Mouse (Mus musculus) lung, adult 18-20 months (tissue): ENCODE measurements around the gene Tepsin.

Experiments
- DNase-seq, 2 experiments: peaks; one replicate each; pipeline ENCODE4 v3.0.0; 2022; ENCODE audit warnings: mixed read lengths in 2 of 2

Gene Tepsin

DNA sequence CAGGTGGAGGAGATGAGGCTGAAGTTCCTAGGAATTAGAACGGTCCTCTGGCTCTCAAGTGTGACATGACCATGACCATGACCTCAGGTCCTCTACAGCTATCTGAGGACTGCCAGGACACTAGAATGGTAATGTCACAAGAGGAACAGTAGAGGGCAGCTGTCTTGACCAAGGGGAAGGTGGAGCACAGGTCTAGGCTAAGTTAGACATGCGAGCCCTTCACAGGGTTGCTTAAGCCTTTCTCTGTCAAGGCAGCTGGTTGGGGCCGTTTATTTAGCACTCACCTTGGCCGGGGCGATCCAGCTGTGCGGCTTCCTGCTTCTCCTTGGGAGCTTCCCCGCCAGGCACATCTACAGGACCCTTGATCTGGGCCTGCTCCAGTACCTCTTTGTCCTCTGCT, 12.0 kb upstream of the Tepsin start:
- DNase-seq = no peak

DNA sequence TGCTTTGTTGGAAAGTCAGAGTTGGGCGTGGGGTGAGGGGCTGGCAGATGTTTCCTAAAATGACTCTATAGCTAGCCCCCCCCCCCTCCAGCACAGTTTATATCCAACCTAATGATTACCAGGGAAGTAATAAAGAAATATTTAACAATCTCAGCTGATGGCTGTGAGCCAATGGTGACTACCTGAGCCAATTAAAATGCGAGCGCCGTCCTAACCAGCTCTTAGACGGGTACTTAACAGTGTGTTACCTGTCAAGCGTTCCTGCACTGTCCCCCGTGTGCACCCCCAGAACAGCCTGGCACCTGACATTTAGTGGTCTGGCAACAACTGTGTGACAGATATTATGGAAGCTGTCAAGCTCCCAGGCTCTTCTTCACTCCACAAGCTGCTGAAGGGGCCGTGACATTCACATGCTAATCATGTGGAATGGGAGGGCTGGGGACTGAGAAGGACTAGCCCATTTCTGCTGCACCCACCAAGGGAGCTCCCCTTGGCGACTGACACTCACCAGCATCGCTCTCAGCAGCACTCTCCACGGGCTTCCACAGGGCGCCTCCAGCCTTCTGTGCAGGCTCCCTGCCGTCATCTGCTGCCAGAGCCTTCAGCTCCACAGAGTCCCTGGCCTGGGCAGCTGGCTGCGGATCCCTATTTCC, 11.2 kb upstream of the Tepsin start:
- no peak for DNase-seq

GRCm38 (mm10) chr11:120107796-120108195, 9.3 kb upstream of the Tepsin start:
- DNase-seq = no peak

DNA sequence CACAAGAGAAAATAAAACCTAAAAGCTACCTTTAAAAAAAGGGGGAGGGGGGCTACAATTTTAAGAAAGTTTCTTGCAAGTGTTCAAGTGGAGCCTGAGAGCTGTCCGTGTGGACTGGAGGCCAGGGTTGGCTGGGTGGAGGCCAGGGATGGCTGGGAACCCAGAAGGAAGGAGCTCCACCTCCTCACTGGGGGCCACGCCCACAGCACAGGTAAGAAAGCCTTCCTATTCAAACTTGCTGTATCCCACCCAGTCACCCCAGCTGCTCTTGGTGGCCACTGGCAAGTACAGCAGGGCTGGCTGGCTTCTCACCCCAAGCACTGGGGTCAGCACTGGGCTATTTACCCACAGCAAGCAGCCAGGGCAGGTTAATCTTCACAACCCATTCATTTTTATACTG, 8.5 kb upstream of the Tepsin start:
- no peak for DNase-seq

GRCm38 (mm10) chr11:120103431-120103997, 5.0 kb upstream of the Tepsin start:
- DNase-seq = no peak

DNA sequence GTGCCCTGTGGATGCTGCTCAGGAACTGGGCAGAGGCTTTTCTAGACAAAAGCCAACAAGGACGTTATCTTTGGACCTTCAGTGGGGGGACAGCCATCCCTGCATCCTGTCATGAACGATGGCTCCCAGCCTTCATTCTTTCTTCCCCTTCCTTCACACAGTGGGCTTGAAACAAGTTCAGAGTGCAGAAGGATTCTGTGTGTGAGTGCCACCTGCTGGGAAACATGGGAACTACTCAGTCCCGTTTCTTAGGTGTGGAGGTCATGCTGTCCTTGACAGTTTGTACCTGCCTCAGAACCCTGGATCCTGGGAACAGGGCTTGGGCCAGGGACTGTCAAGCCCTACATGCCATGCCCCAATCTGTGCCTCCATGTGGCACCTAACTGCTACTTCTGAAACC, 2.5 kb upstream of the Tepsin start:
- DNase-seq = peak; percentile 55 to 61

DNA sequence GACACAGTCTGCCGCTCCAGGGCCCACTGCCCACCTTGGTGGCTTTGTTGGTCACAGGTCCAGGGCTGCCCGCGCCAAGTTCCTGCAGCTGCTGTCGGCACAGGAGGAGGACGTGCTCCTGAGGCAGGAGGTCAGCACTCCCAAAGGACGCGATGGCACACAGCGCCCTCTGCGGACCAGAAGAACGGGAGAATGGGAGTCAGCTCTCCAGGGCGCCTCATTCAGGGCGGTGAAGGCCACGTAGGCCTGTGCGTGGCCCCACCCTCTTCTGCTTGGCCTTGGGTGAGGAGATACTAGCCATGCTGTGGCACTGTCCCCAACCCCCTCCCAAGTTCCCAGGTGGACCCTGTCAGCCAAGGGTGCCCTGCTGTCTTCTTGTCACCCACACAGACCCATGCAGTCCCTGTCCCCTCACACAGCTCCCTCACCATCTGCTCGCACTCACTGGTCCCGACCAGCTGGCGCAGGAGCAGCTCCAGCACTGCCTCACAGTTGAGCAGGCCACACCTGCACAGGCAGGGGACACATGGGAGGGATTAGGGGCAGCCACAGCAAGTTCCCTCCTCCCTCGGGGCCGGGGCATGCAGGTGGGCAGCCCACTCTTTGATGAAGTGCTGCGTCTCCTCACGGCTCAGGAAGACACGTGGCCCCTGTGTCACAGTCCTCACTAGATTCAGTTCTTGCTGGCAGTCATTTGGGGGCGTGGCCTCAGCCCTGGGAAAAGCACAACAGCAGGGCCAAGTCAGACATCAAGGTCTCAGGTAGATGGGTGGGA, 5.5 kb downstream of the Tepsin start:
- DNase-seq = no peak

- no peak for DNase-seq
These were observed 7.9 kb downstream of the Tepsin start for GRCm38 (mm10) chr11:120090661-120091060.

DNA sequence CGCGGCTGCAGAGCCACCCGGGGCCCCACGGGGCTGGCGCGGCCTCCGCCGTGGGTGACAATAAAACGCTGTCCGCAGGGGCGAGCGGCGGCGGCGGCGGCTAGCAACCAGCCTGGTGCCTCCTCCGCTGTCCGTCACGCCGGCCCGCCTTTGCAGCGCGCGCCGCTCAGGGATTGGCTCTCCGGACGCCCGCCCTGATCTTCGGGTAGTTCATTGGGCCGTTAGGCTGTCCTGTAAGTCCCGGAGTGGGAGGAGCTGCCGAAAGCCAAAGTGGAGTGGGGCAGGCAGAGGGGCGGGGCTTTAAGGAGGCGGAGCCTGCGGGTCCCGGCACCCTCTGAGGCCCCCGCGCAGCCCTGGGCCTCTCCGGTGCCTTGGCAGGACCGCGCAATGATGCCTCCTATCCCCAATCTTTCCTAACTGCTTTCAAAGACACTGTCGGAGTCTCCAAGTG, 11.8 kb downstream of the Tepsin start, which contains the start of gene Cep131:
Gene Cep131 (minus strand): TSS at position 126 of the 451 bp plus-strand sequence.
- peak; percentile 98 to 99 for DNase-seq

GRCm38 (mm10) chr11:120085891-120086627, 12.5 kb downstream of the Tepsin start:
- peak; percentile 22 to 30 for DNase-seq

GRCm38 (mm10) chr11:120080282-120080681, 18.2 kb downstream of the Tepsin start:
- DNase-seq = no peak

- no peak for DNase-seq
These were observed 22.3 kb downstream of the Tepsin start for GRCm38 (mm10) chr11:120076191-120076590.

DNA sequence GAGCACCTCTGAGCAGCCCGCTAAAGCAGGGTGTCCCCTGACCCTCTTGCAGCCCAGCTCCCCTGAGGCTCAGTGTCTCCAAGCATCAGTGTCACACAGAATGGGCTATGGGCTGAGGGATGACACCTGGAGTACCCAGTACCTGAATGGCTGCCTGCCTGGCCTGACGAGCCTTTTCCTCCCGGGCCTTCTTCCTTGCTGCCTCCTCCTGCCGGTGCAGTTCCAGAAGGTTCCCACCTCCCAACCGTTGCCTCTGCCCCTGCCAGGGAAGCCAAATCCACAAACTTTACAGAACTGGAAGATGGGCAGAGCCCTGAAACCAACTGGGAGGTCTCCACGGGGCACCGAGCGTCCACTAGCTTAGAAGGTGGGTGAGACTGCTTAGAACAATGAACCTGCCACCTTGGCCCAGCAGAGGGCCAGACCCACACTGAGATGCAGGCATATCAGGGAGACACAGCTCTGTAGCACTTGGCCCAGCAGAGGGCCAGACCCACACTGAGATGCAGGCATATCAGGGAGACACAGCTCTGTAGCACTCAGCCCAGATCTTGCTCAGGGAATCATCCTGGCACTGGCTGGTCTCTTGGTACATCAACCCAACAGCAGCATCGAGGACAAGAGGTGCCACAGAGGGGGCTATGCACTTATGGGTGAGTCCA, 25.4 kb downstream of the Tepsin start:
- DNase-seq = no peak

GRCm38 (mm10) chr11:120071731-120072320, 26.7 kb downstream of the Tepsin start:
- DNase-seq = no peak

DNA sequence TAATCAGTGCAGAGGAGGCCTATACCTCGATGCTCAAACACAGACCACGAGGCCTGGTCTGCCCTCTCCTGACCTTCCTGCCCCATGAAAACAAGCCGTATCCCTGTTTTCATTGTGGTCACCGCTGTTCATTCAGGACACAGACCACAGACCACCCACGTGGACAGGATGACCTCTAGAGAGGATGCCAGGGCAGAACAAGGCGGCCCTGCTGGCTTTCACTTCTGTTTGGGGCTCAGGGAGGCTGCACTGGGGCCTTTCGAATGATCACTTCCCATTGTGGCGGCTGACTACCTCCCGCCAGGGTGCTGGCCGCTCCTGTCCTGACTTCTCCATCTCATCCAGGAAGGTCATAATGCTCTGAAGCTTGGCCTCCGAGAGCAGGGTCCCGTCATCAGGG, 27.5 kb downstream of the Tepsin start:
- DNase-seq = no peak

GRCm38 (mm10) chr11:120070286-120070930, 28.1 kb downstream of the Tepsin start:
- no peak for DNase-seq

- no peak for DNase-seq
These were observed 29.3 kb downstream of the Tepsin start for GRCm38 (mm10) chr11:120069261-120069660.

- no peak for DNase-seq
These were observed 30.7 kb downstream of the Tepsin start for GRCm38 (mm10) chr11:120067834-120068233.

- DNase-seq = peak; percentile 36 to 53
These were observed 33.2 kb downstream of the Tepsin start for GRCm38 (mm10) chr11:120065291-120065690.

- no peak for DNase-seq
These were observed 33.9 kb downstream of the Tepsin start for GRCm38 (mm10) chr11:120064668-120065040.

GRCm38 (mm10) chr11:120064006-120064667, 34.4 kb downstream of the Tepsin start:
- no peak for DNase-seq
